Mouse (Mus musculus) gastrocnemius, postnatal 25 days (tissue): ENCODE measurements at regions not wholly inside any gene's neighbourhood (a gene's known extent, or its start where the extent isn't known, plus 50 kb on each side); places are given as distances from the start of the nearest gene placed in this dataset.
"Not testable (repeated sequence)": the region's sequence is repeated elsewhere in the genome, so short reads cannot be mapped to it uniquely, and the experiment has no call there.

Source experiments
- DNase-seq: peaks from one replicate; pipeline ENCODE4 v3.0.0; 2022

GRCm38 (mm10) chr14:58323164-58323563, 252.8 kb downstream of the Fgf9 start:
- DNase-seq = no peak

- DNase-seq = no peak
These were observed 252.1 kb downstream of the Fgf9 start for GRCm38 (mm10) chr14:58322461-58322860.

GRCm38 (mm10) chr14:58321875-58322274, 251.5 kb downstream of the Fgf9 start:
- DNase-seq = no peak

GRCm38 (mm10) chr14:58321234-58321633, 250.9 kb downstream of the Fgf9 start:
- DNase-seq = peak; percentile 11

GRCm38 (mm10) chr14:58317640-58318039, 247.3 kb downstream of the Fgf9 start:
- DNase-seq = no peak

GRCm38 (mm10) chr14:58317231-58317630, 246.9 kb downstream of the Fgf9 start:
- DNase-seq = no peak

- DNase-seq = no peak
These were observed 237.3 kb downstream of the Fgf9 start for GRCm38 (mm10) chr14:58307695-58308094.

GRCm38 (mm10) chr14:58306832-58307521, 236.6 kb downstream of the Fgf9 start:
- DNase-seq = no peak

- no peak for DNase-seq
These were observed 230.1 kb downstream of the Fgf9 start for GRCm38 (mm10) chr14:58300411-58300887.

- no peak for DNase-seq
These were observed 215.7 kb downstream of the Fgf9 start for GRCm38 (mm10) chr14:58286007-58286525.

GRCm38 (mm10) chr14:58282708-58283290, 212.5 kb downstream of the Fgf9 start:
- DNase-seq = no peak

GRCm38 (mm10) chr14:58282264-58282663, 211.9 kb downstream of the Fgf9 start:
- DNase-seq = no peak

- not testable (repeated sequence) for DNase-seq
These were observed 204.1 kb downstream of the Fgf9 start for GRCm38 (mm10) chr14:58274440-58274839.

- DNase-seq = no peak
These were observed 203.5 kb downstream of the Fgf9 start for GRCm38 (mm10) chr14:58273693-58274419.

GRCm38 (mm10) chr14:58265373-58265772, 195.0 kb downstream of the Fgf9 start:
- DNase-seq = no peak

GRCm38 (mm10) chr14:58264401-58264800, 194.1 kb downstream of the Fgf9 start:
- DNase-seq = no peak

GRCm38 (mm10) chr14:58253369-58253968, 183.1 kb downstream of the Fgf9 start:
- DNase-seq = no peak

- DNase-seq = no peak
These were observed 155.5 kb downstream of the Fgf9 start for GRCm38 (mm10) chr14:58225869-58226268.

- DNase-seq = no peak
These were observed 154.1 kb downstream of the Fgf9 start for GRCm38 (mm10) chr14:58224419-58224818.

GRCm38 (mm10) chr14:58208401-58208800, 138.1 kb downstream of the Fgf9 start:
- no peak for DNase-seq

GRCm38 (mm10) chr14:58202607-58203295, 132.4 kb downstream of the Fgf9 start:
- no peak for DNase-seq

- DNase-seq = no peak
These were observed 119.6 kb downstream of the Fgf9 start for GRCm38 (mm10) chr14:58189948-58190347.
